ENCODE assay signal across 22 mouse cellular contexts in the genomic region with DNA sequence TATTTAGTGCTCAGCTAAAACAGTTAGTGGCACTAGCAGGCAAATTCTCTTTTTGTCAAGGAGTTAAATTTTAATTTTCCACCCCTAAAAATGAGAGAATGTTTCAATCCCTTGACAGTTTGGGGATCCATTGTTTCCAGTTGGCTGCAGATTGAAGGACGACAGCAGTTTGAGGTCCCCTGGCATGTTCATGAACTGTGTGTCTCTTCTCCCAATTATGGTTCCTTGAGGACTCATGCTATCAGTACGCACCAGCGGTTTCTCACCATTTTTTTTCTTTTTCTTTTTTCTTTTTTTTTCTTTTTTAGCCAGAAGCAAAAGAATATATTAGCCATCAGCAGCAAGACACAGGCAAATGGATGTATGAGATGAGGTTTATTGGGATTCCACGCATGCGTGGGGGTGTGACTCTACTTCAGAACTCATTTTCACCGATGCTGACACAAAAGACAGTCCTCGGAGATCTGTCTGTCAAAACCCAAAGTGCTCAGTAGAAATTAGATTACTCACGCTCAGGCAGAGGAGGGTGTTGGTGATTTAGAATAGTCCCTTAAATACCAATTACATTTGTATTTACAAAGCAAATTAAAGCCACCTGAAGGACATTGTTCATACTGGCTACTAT.
DNase-seq lines count a peak whose midpoint lies in the region; ATAC-seq lines count a peak whose summit lies in the region.
"Had no signal": no experiment of that assay in that cellular context is flagged by ENCODE, and none has a peak within 500 bp of the region (broad histone marks: within the 10 kb centered on the region; RNA-seq: fewer than 3 reads in every experiment).

No protein-coding gene starts in this region.

- H3K9me3 ChIP-seq in forebrain, embryonic 11.5 days (ENCODE audit: control insufficient read depth, low read length), result no peaks in the 10 kb centered on the region
- no peaks in the 10 kb centered on the region for H3K9me3 ChIP-seq in forebrain, embryonic 10.5 days
- H3K9me3 ChIP-seq in forebrain, embryonic 16.5 days (ENCODE audit: control insufficient read depth, low read length), result no peaks in the 10 kb centered on the region
- H3K9me3 ChIP-seq in midbrain, embryonic 12.5 days, result no peaks in the 10 kb centered on the region
- H3K9me3 ChIP-seq: embryonic facial prominence, embryonic 10.5 days; kidney, embryonic 15.5 days; lung, embryonic 15.5 days had no signal

- no peaks in the 10 kb centered on the region for H3K27me3 ChIP-seq in forebrain, embryonic 11.5 days (ENCODE audit: control insufficient read depth, insufficient read depth, low read length)
- no peaks in the 10 kb centered on the region for H3K27me3 ChIP-seq in forebrain, embryonic 10.5 days (ENCODE audit: poor library complexity, severe bottlenecking)
- H3K27me3 ChIP-seq in forebrain, embryonic 16.5 days (replicated peaks; ENCODE audit: control insufficient read depth, insufficient read depth, low read length), result no peaks in the 10 kb centered on the region
- H3K27me3 ChIP-seq in midbrain, embryonic 12.5 days, result no peaks in the 10 kb centered on the region
- H3K27me3 ChIP-seq: kidney, embryonic 15.5 days; lung, embryonic 15.5 days had no signal

- ATAC-seq in forebrain, embryonic 11.5 days (replicated peaks; ENCODE audit: low FRiP score), result 0 out of 2 replicates have a peak, but pooled peaks have one; percentile 12
- peak; percentile 30; the same call in 1 of the 2 replicates for ATAC-seq in forebrain, embryonic 16.5 days
- ATAC-seq in midbrain, embryonic 12.5 days (ENCODE audit: low FRiP score, low read depth), result peak; percentile 54; the same call in 1 of the 2 replicates
- no peak for ATAC-seq in activated CD4-positive, CD25-positive, alpha-beta regulatory T cell, adult 4 months
- no peak for ATAC-seq in monocyte, adult 5-6 weeks (replicated peaks; ENCODE audit: insufficient number of reproducible peaks, low FRiP score, low TSS enrichment, poor library complexity, severe bottlenecking)
- ATAC-seq: intestine, postnatal 0 days had no signal

- H3K9ac ChIP-seq in forebrain, embryonic 11.5 days (ENCODE audit: low read length), result no peak overlapping the region
- no peak overlapping the region for H3K9ac ChIP-seq in forebrain, embryonic 16.5 days (replicated peaks; ENCODE audit: low read depth, low read length)
- no peak overlapping the region for H3K9ac ChIP-seq in midbrain, embryonic 12.5 days (replicated peaks)
- H3K9ac ChIP-seq: kidney, embryonic 15.5 days; liver, embryonic 14.5 days; lung, embryonic 15.5 days had no signal

- H3K4me2 ChIP-seq in forebrain, embryonic 11.5 days (ENCODE audit: low read depth, low read length, severe bottlenecking), result no peak overlapping the region
- no peak overlapping the region for H3K4me2 ChIP-seq in forebrain, embryonic 16.5 days (ENCODE audit: low read length)
- no peak overlapping the region for H3K4me2 ChIP-seq in midbrain, embryonic 12.5 days (replicated peaks)
- H3K4me2 ChIP-seq: heart, embryonic 11.5 days; kidney, embryonic 15.5 days; lung, embryonic 15.5 days had no signal

- no peaks in the 10 kb centered on the region for H3K4me1 ChIP-seq in forebrain, embryonic 11.5 days (replicated peaks; ENCODE audit: control insufficient read depth, insufficient read depth, low read length)
- 0 out of 2 replicates have a peak, but pooled peaks cover 5% of the 10 kb centered on the region for H3K4me1 ChIP-seq in forebrain, embryonic 10.5 days
- H3K4me1 ChIP-seq in forebrain, embryonic 16.5 days (replicated peaks; ENCODE audit: control insufficient read depth, insufficient read depth, low read length), result peaks cover 11% of the 10 kb centered on the region
- no peaks in the 10 kb centered on the region for H3K4me1 ChIP-seq in midbrain, embryonic 12.5 days
- H3K4me1 ChIP-seq: embryonic facial prominence, embryonic 10.5 days; kidney, embryonic 15.5 days; lung, embryonic 15.5 days had no signal

- no peaks in the 10 kb centered on the region for H3K36me3 ChIP-seq in forebrain, embryonic 11.5 days (ENCODE audit: control insufficient read depth, insufficient read depth, low read length)
- no peaks in the 10 kb centered on the region for H3K36me3 ChIP-seq in forebrain, embryonic 10.5 days (replicated peaks)
- H3K36me3 ChIP-seq in forebrain, embryonic 16.5 days (ENCODE audit: control insufficient read depth, insufficient read depth), result no peaks in the 10 kb centered on the region
- no peaks in the 10 kb centered on the region for H3K36me3 ChIP-seq in midbrain, embryonic 12.5 days
- H3K36me3 ChIP-seq: embryonic facial prominence, embryonic 10.5 days; kidney, embryonic 15.5 days; lung, embryonic 15.5 days had no signal

- no peak for DNase-seq in forebrain, embryonic 11.5 days (ENCODE audit: low spot score)
- no peak for DNase-seq in forebrain, embryonic 10.5 days (ENCODE audit: extremely low spot score, low spot score)
- DNase-seq in brain, adult 2 months (ENCODE audit: low read depth, low spot score), result peak; percentile 23
- DNase-seq in kidney, adult 18-20 months, result no peak
- DNase-seq: adrenal gland, postnatal 10 days; cerebellum, postnatal 10 days; gastrocnemius, postnatal 14 days; heart, adult 11 months; kidney, postnatal 4 days; right cerebral cortex, adult 18-20 months; right cerebral cortex, postnatal 4 days; thymus, postnatal 25 days had no signal

- no peak overlapping the region for H3K4me3 ChIP-seq in forebrain, embryonic 11.5 days (ENCODE audit: low read depth, low read length)
- H3K4me3 ChIP-seq in forebrain, embryonic 10.5 days, result no peak overlapping the region
- H3K4me3 ChIP-seq in forebrain, embryonic 16.5 days (replicated peaks; ENCODE audit: low read length), result no peak overlapping the region
- H3K4me3 ChIP-seq in midbrain, embryonic 12.5 days, result no peak overlapping the region
- H3K4me3 ChIP-seq: embryonic facial prominence, embryonic 10.5 days; kidney, embryonic 15.5 days; lung, embryonic 15.5 days had no signal

- 49% methylated on average over 8 of the region's 8 CpGs for WGBS in forebrain, embryonic 11.5 days
- WGBS in forebrain, embryonic 10.5 days, result 77% methylated on average over 8 of the region's 8 CpGs
- 20% methylated on average over 8 of the region's 8 CpGs for WGBS in forebrain, embryonic 16.5 days
- 45% methylated on average over 8 of the region's 8 CpGs for WGBS in midbrain, embryonic 12.5 days

- no peak overlapping the region for H3K27ac ChIP-seq in forebrain, embryonic 11.5 days (ENCODE audit: low read depth, low read length)
- H3K27ac ChIP-seq in forebrain, embryonic 10.5 days, result no peak overlapping the region
- no peak overlapping the region for H3K27ac ChIP-seq in forebrain, embryonic 16.5 days (ENCODE audit: low read length)
- H3K27ac ChIP-seq in midbrain, embryonic 12.5 days (replicated peaks), result 0 out of 2 replicates have a peak overlapping the region, but pooled peaks have one; percentile 11
- H3K27ac ChIP-seq: embryonic facial prominence, embryonic 10.5 days; kidney, embryonic 15.5 days; liver, embryonic 14.5 days; lung, embryonic 15.5 days had no signal

Comparison
In these comparisons a context has a peak if more than half of its experiments do, and no peak if none do; other contexts are left out.
1. ATAC-seq: peak in forebrain, embryonic 11.5 days (single experiment), forebrain, embryonic 16.5 days (single experiment) and midbrain, embryonic 12.5 days (single experiment); none in activated CD4-positive, CD25-positive, alpha-beta regulatory T cell, adult 4 months (single experiment) and monocyte, adult 5-6 weeks (single experiment).